Mouse (Mus musculus): ENCODE measurements around the gene Pde4d. TPM values are rescaled to one million over a fixed set of nuclear protein-coding genes. Genes with fewer than 3 reads are reported as not detected.

Gene Pde4d
- total RNA-seq, 2 experiments from 2014 or later: 284 to 289 TPM

- no peak for DNase-seq (ENCODE audit: low spot score)
Observed at GRCm38 (mm10) chr13:108824638-108825310, 375.0 kb downstream of the Pde4d start.

- DNase-seq (ENCODE audit: low spot score): no peak
Observed at GRCm38 (mm10) chr13:108825501-108825900, 375.8 kb downstream of the Pde4d start.

- no peak for DNase-seq (ENCODE audit: low spot score)
Observed at GRCm38 (mm10) chr13:108834197-108834596, 384.4 kb downstream of the Pde4d start.

- no peak for DNase-seq (ENCODE audit: low spot score)
Observed at GRCm38 (mm10) chr13:108836314-108836713, 386.6 kb downstream of the Pde4d start.

GRCm38 (mm10) chr13:108839142-108839541, 389.4 kb downstream of the Pde4d start:
- DNase-seq (ENCODE audit: low spot score): no peak

GRCm38 (mm10) chr13:108854090-108854489, 404.3 kb downstream of the Pde4d start:
- DNase-seq (ENCODE audit: low spot score): no peak

GRCm38 (mm10) chr13:108856776-108857435, 407.2 kb downstream of the Pde4d start:
- DNase-seq (ENCODE audit: low spot score): no peak

- DNase-seq (ENCODE audit: low spot score): no peak
Observed at GRCm38 (mm10) chr13:108859336-108859735, 409.6 kb downstream of the Pde4d start.

- no peak for DNase-seq (ENCODE audit: low spot score)
Observed at GRCm38 (mm10) chr13:108860737-108861136, 411.0 kb downstream of the Pde4d start.

- no peak for DNase-seq (ENCODE audit: low spot score)
Observed at GRCm38 (mm10) chr13:108861707-108862106, 412.0 kb downstream of the Pde4d start.

GRCm38 (mm10) chr13:108862173-108862572, 412.4 kb downstream of the Pde4d start:
- no peak for DNase-seq (ENCODE audit: low spot score)

- DNase-seq (ENCODE audit: low spot score): no peak
Observed at GRCm38 (mm10) chr13:108900160-108900559, 450.4 kb downstream of the Pde4d start.

- no peak for DNase-seq (ENCODE audit: low spot score)
Observed at GRCm38 (mm10) chr13:108905121-108905520, 455.4 kb downstream of the Pde4d start.

GRCm38 (mm10) chr13:108909193-108909592, 459.4 kb downstream of the Pde4d start:
- DNase-seq (ENCODE audit: low spot score): no peak

GRCm38 (mm10) chr13:108914626-108915025, 464.9 kb downstream of the Pde4d start:
- no peak for DNase-seq (ENCODE audit: low spot score)

- no peak for DNase-seq (ENCODE audit: low spot score)
Observed at GRCm38 (mm10) chr13:108921146-108921545, 471.4 kb downstream of the Pde4d start.

- no peak for DNase-seq (ENCODE audit: low spot score)
Observed at GRCm38 (mm10) chr13:108934854-108935253, 485.1 kb downstream of the Pde4d start.

GRCm38 (mm10) chr13:108937272-108937671, 487.5 kb downstream of the Pde4d start:
- no peak for DNase-seq (ENCODE audit: low spot score)

- no peak for DNase-seq (ENCODE audit: low spot score)
Observed at GRCm38 (mm10) chr13:108952911-108953310, 503.2 kb downstream of the Pde4d start.

GRCm38 (mm10) chr13:108956059-108956458, 506.3 kb downstream of the Pde4d start:
- no peak for DNase-seq (ENCODE audit: low spot score)

- DNase-seq (ENCODE audit: low spot score): no peak
Observed at GRCm38 (mm10) chr13:108964056-108964455, 514.3 kb downstream of the Pde4d start.

GRCm38 (mm10) chr13:108981144-108981543, 531.4 kb downstream of the Pde4d start:
- DNase-seq (ENCODE audit: low spot score): no peak

- DNase-seq (ENCODE audit: low spot score): no peak
Observed at GRCm38 (mm10) chr13:108998739-108999138, 549.0 kb downstream of the Pde4d start.

Data from gastrocnemius, adult 18-20 months (tissue).